Mouse (Mus musculus) kidney, adult 2 months (tissue): ENCODE measurements around the gene Dtx4.

Experiments
- CTCF ChIP-seq: fragments of 200-500 bp; conservative IDR thresholded peaks from 2 replicates; pipeline ENCODE4 v1.5.1; 2011; ENCODE audit warnings: low read depth, mild to moderate bottlenecking, control low read depth, low read length, moderate library complexity, mixed read lengths; ENCODE audit not compliant: insufficient read depth, insufficient read length
- POLR2A ChIP-seq: fragments of 200-500 bp; IDR thresholded peaks from one replicate; pipeline ENCODE4 v1.6.1; 2011; ENCODE audit warnings: low read depth, low read length, control low read depth

DNA sequence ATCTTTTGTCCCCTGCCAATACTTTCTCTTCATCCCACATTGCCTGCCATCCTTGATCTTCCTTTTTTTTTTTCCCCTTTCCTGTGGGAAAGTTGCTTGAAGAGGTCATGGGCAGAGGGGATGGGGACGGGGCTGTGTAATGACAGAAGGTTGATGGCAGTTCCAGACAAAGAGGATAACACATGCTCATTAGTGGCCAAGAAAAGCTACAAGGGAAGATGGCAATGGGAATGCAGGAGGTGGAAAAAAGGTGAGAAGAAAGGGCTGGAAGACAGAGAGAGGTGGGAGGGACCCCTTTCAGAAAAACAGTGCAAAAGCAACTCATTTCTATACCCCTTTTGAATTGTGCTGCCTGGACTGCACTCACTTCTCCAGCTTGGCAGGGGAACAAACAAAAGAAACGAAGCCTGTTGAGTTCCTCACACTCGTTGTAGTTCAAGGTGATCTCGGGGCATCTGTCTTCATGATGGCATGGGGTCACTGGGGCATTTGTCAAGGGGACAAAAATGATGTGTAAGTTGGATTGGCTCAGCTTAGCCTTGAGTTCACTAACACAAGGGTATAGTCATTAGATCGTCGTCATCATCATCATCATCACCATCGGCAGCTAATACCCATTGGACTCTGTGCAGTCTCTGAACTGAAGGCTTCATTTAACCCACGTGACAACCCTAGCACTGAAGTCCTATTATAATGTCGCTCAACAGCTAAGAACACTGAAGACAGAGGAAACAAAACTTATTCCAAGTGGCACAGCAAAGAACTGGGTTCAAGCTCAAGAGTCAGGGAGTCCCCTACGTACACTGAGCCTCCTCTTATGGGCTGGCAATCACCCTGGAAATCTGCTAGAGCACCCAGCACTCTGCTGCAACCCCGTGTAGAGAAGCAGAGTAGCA lies 11.3 kb downstream of the Dtx4 start:
- TF ChIP-seq CTCF, result no peak
- TF ChIP-seq POLR2A, result no peak
